Mouse (Mus musculus) inflammation-experienced regulatory T-cells, adult 6 months (primary cell): ENCODE data around the gene Sag. TPM values are rescaled to one million over a fixed set of nuclear protein-coding genes. Genes with fewer than 3 reads are reported as not detected.
"Not testable (repeated sequence)": the region's sequence is repeated elsewhere in the genome, so short reads cannot be mapped to it uniquely, and the experiment has no call there.

Experiments used
- ATAC-seq: one replicate; pipeline ENCODE4 v1.8.0; 2017
- polyA plus RNA-seq, 3 experiments: library from polyadenylated mRNA; unstranded; fragments of 100-300 nt; shearing (Covaris generic); gene quantifications; one replicate each; pipeline ENCODE4 v1.2.1; 2017

The Sag gene
- polyA plus RNA-seq, 3 experiments from 2014 or later, result 1.7 to 5.3 (median 4.2) TPM

GRCm38 (mm10) chr1:87825281-87825680 lies 21.8 kb downstream of the Sag start:
- ATAC-seq, result no peak

- ATAC-seq, result no peak
Observed at GRCm38 (mm10) chr1:87825991-87826390, 22.5 kb downstream of the Sag start.

- no peak for ATAC-seq
Observed at GRCm38 (mm10) chr1:87826474-87826873, 23.0 kb downstream of the Sag start.

- ATAC-seq, result not testable (repeated sequence)
Observed at GRCm38 (mm10) chr1:87827476-87827875, 24.0 kb downstream of the Sag start.

- peak; percentile 85 for ATAC-seq
Observed at GRCm38 (mm10) chr1:87828185-87828584, 24.7 kb downstream of the Sag start.

GRCm38 (mm10) chr1:87828926-87829580 lies 25.6 kb downstream of the Sag start:
- ATAC-seq, result no peak

- peak; percentile 68 for ATAC-seq
Observed at GRCm38 (mm10) chr1:87829621-87830211, 26.2 kb downstream of the Sag start.

GRCm38 (mm10) chr1:87836453-87836852 lies 33.0 kb downstream of the Sag start:
- no peak for ATAC-seq

- ATAC-seq, result no peak
Observed at GRCm38 (mm10) chr1:87837018-87837417, 33.5 kb downstream of the Sag start.

- no peak for ATAC-seq
Observed at GRCm38 (mm10) chr1:87840411-87841208, 37.1 kb downstream of the Sag start.

- ATAC-seq, result peak; percentile 91
Observed at GRCm38 (mm10) chr1:87846801-87847474, 43.5 kb downstream of the Sag start.

GRCm38 (mm10) chr1:87847475-87848168 lies 44.1 kb downstream of the Sag start:
- no peak for ATAC-seq

GRCm38 (mm10) chr1:87848237-87848996 lies 44.9 kb downstream of the Sag start:
- no peak for ATAC-seq

- ATAC-seq, result no peak
Observed at GRCm38 (mm10) chr1:87849278-87849677, 45.8 kb downstream of the Sag start.

- no peak for ATAC-seq
Observed at GRCm38 (mm10) chr1:87851344-87851743, 47.9 kb downstream of the Sag start.

GRCm38 (mm10) chr1:87852081-87852790 lies 48.8 kb downstream of the Sag start:
- no peak for ATAC-seq

GRCm38 (mm10) chr1:87852892-87853600 lies 49.6 kb downstream of the Sag start, which contains the start of gene Dgkd:
Gene Dgkd (plus strand): TSS chr1:87853287.
- ATAC-seq, result peak; percentile 68

- ATAC-seq, result peak; percentile 21
Observed at GRCm38 (mm10) chr1:87853601-87854361, 50.3 kb downstream of the Sag start.

GRCm38 (mm10) chr1:87854411-87854810 lies 50.9 kb downstream of the Sag start:
- ATAC-seq, result no peak
